Comparison of ENCODE assay signal across 7 mouse cellular contexts in genomic region chr14:48120752-48121528, GRCm38 (mm10). TPM values are rescaled to one million over a fixed set of nuclear protein-coding genes. Genes with fewer than 3 reads are reported as not detected.
DNase-seq lines count a peak whose midpoint lies in the region; ATAC-seq and TF ChIP-seq lines count a peak whose summit lies in the region.

Gene Peli2, plus strand, starts transcription at chr14:48120823.

- H3K4me1 ChIP-seq in embryonic facial prominence, embryonic 12.5 days: peaks cover 38% of the 10 kb centered on the region
- H3K4me1 ChIP-seq in intestine, postnatal 0 days (replicated peaks; ENCODE audit: control insufficient read depth, insufficient read depth, low read length): no peaks in the 10 kb centered on the region; the same call in 1 of the 2 replicates
- H3K4me1 ChIP-seq in small intestine, adult 2 months (ENCODE audit: control insufficient read depth, insufficient read depth, insufficient read length, low read length): no peaks in the 10 kb centered on the region

- H3K4me2 ChIP-seq in embryonic facial prominence, embryonic 12.5 days (replicated peaks): peak within 1 kb of the TSS; percentile 61
- H3K4me2 ChIP-seq in intestine, postnatal 0 days (replicated peaks; ENCODE audit: low read depth): peak within 1 kb of the TSS; percentile 86

- peak within 1 kb of the TSS; percentile 84 for H3K9ac ChIP-seq in embryonic facial prominence, embryonic 12.5 days
- peak within 1 kb of the TSS; percentile 75 for H3K9ac ChIP-seq in intestine, postnatal 0 days (ENCODE audit: low read depth, low read length)

- peak; percentile 34 for TF ChIP-seq CTCF in intestine, postnatal 0 days (IDR thresholded peaks at IDR 0.05; ENCODE audit: low read depth)
- no peak for TF ChIP-seq CTCF in small intestine, adult 2 months (IDR thresholded peaks at IDR 0.05; ENCODE audit: extremely low read depth, insufficient read length, insufficient replicate concordance, low read depth, low read length)

- intact Hi-C loops in left cerebral cortex, postnatal 4 days (cut with DNase I): loop anchor here (5.0 kb wide), 1 partner anchor 236 kb away; no protein-coding TSS in a partner anchor

- no peak for TF ChIP-seq POLR2A in small intestine, adult 2 months (IDR thresholded peaks at IDR 0.05; ENCODE audit: low read depth, low read length)

- peak within 1 kb of the TSS; percentile 73 for H3K4me3 ChIP-seq in embryonic facial prominence, embryonic 12.5 days
- H3K4me3 ChIP-seq in intestine, postnatal 0 days (ENCODE audit: low read depth, low read length): peak within 1 kb of the TSS; percentile 86
- H3K4me3 ChIP-seq in small intestine, adult 2 months (ENCODE audit: low read depth, low read length): peak within 1 kb of the TSS; percentile 77

- under 1% methylated on average over 101 of the region's 117 CpGs for WGBS in embryonic facial prominence, embryonic 12.5 days
- WGBS in intestine, postnatal 0 days: under 1% methylated on average over 112 of the region's 117 CpGs
- WGBS in small intestine, adult 2 months: under 1% methylated on average over 116 of the region's 117 CpGs

- H3K27me3 ChIP-seq in embryonic facial prominence, embryonic 12.5 days: 0 out of 2 replicates have a peak, but pooled peaks cover 4% of the 10 kb centered on the region
- H3K27me3 ChIP-seq in intestine, postnatal 0 days (replicated peaks; ENCODE audit: control insufficient read depth, insufficient read depth, low read length): no peaks in the 10 kb centered on the region
- H3K27me3 ChIP-seq in small intestine, adult 2 months (ENCODE audit: control insufficient read depth, insufficient read depth, low read length): peaks cover 3% of the 10 kb centered on the region; the same call in 1 of the 2 replicates

- H3K27ac ChIP-seq in embryonic facial prominence, embryonic 12.5 days: peak within 1 kb of the TSS; percentile 80
- peak within 1 kb of the TSS; percentile 66 for H3K27ac ChIP-seq in intestine, postnatal 0 days (ENCODE audit: low read depth, low read length)
- H3K27ac ChIP-seq in small intestine, adult 2 months (ENCODE audit: insufficient read depth, low read depth, low read length): peak within 1 kb of the TSS; percentile 47

- H3K9me3 ChIP-seq in embryonic facial prominence, embryonic 12.5 days: no peaks in the 10 kb centered on the region
- no peaks in the 10 kb centered on the region for H3K9me3 ChIP-seq in intestine, postnatal 0 days (ENCODE audit: control insufficient read depth)

- no peaks in the 10 kb centered on the region for H3K36me3 ChIP-seq in embryonic facial prominence, embryonic 12.5 days
- H3K36me3 ChIP-seq in intestine, postnatal 0 days (ENCODE audit: control insufficient read depth, insufficient read depth): no peaks in the 10 kb centered on the region
- H3K36me3 ChIP-seq in small intestine, adult 2 months (ENCODE audit: control insufficient read depth, insufficient read depth, low read length): no peaks in the 10 kb centered on the region

- peak; percentile 74 for DNase-seq in brain, adult 2 months (ENCODE audit: low read depth, low spot score)
- peak; percentile 85 to 86 for DNase-seq in heart, adult 18-20 months
- peak; percentile 78 for DNase-seq in left cerebral cortex, postnatal 4 days

- ATAC-seq in embryonic facial prominence, embryonic 12.5 days (ENCODE audit: insufficient number of reproducible peaks, insufficient read depth, low FRiP score, low TSS enrichment): peak; percentile 75
- ATAC-seq in intestine, postnatal 0 days: peak; percentile 61
- ATAC-seq in megakaryocyte-erythroid progenitor cell, adult 5-6 weeks (replicated peaks; ENCODE audit: low FRiP score, low TSS enrichment, poor library complexity, severe bottlenecking): peak; percentile 68

RNA-seq across cellular contexts. Expression of gene Peli2, which starts in this region (rescaled TPM):
- 8.5 and 9.9 TPM in 2 replicates for polyA plus RNA-seq in embryonic facial prominence, embryonic 12.5 days (2016; fragmentation: Nextera tagmentation; extraction: Ambion mirVana)
- total RNA-seq in heart, adult 18-20 months (2021): 10 to 100 TPM; 15.7 to 16.8 TPM
- 2.0 and 2.1 TPM in 2 replicates for polyA plus RNA-seq in intestine, postnatal 0 days (2015; fragmentation: Nextera tagmentation; extraction: Ambion mirVana)
- 10 to 100 TPM; 25.5 to 30.8 TPM for total RNA-seq in left cerebral cortex, postnatal 4 days (2021)
- total RNA-seq in megakaryocyte-erythroid progenitor cell, adult 5-6 weeks (2014; fragmentation: Nextera tagmentation): 0.72 TPM in 1 of 2 replicates, not detected in the other
- 0.05 and 0.57 TPM in 2 replicates for total RNA-seq in megakaryocyte-erythroid progenitor cell, adult 5-6 weeks (2017)
- 3.2 and 5.8 TPM in 2 replicates for polyA plus RNA-seq in small intestine, adult 2 months (2012; rRNA removed)

Comparison
In these comparisons a context has a peak if more than half of its experiments do, and no peak if none do; other contexts are left out.
1. Peak in every context shown above with its lines: DNase-seq, ATAC-seq, H3K4me3 ChIP-seq and H3K27ac ChIP-seq.
2. RNA of gene Peli2 (total RNA-seq): 25.5 to 30.8 TPM in left cerebral cortex, postnatal 4 days and 15.7 to 16.8 TPM in heart, adult 18-20 months; 0.05 to 0.72 TPM in megakaryocyte-erythroid progenitor cell, adult 5-6 weeks; every median in the first group is over 4 times any median in the second.
3. Peak in ATAC-seq in megakaryocyte-erythroid progenitor cell, adult 5-6 weeks; RNA of the gene not detected or under 1 TPM.